8 mouse cellular contexts compared by ENCODE assay signal in the genomic region with DNA sequence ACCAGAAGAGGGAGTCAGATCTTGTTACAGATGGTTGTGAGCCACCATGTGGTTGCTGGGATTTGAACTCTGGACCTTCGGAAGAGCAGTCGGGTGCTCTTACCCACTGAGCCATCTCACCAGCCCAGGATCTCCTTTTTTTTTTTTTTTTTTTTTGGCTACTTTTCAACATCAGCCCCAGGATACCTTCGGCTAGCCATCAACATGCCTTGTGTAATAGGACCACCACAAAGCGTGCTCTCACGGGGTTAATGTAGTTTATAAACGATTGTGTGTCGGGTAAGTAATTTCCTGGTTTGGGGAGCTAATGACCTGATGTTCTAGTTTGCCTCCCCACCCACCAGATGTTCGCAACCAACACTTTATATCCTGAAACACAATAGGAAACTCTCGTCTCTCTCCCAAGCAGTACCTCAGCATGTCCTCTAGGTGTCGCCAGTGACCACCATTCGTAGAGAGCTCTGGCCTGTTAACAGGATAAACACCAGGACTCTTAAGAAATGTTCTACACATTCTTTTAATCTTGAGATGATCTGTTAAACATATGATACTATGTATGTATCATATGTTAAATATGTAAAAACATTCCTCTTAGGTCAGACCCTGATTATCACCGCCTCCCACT. TPM values are rescaled to one million over a fixed set of nuclear protein-coding genes. Genes with fewer than 3 reads are reported as not detected.
DNase-seq lines count a peak whose midpoint lies in the region; ATAC-seq and TF ChIP-seq lines count a peak whose summit lies in the region.

No protein-coding gene starts in this region.

- H3K36me3 ChIP-seq in C2C12 (ENCODE audit: control insufficient read depth, insufficient read depth): no peaks in the 10 kb centered on the region
- no peaks in the 10 kb centered on the region for H3K36me3 ChIP-seq in intestine, embryonic 15.5 days
- no peaks in the 10 kb centered on the region for H3K36me3 ChIP-seq in limb, embryonic 12.5 days

- no peak overlapping the region for H3K4me2 ChIP-seq in intestine, embryonic 15.5 days (replicated peaks)
- no peak overlapping the region for H3K4me2 ChIP-seq in limb, embryonic 12.5 days

- no peak overlapping the region for H3K4me3 ChIP-seq in C2C12 (ENCODE audit: insufficient read depth, poor library complexity, severe bottlenecking)
- H3K4me3 ChIP-seq in intestine, embryonic 15.5 days (replicated peaks): no peak overlapping the region
- H3K4me3 ChIP-seq in limb, embryonic 12.5 days (replicated peaks): no peak overlapping the region

- H3K9me3 ChIP-seq in intestine, embryonic 15.5 days: no peaks in the 10 kb centered on the region
- no peaks in the 10 kb centered on the region for H3K9me3 ChIP-seq in limb, embryonic 12.5 days

- ATAC-seq in intestine, embryonic 15.5 days: peak; percentile 59; the same call in 1 of the 2 replicates
- peak; percentile 38; the same call in 1 of the 2 replicates for ATAC-seq in limb, embryonic 12.5 days (ENCODE audit: insufficient number of reproducible peaks, insufficient read depth, low FRiP score, low TSS enrichment, low read depth)
- peak; percentile 57; the same call in 1 of the 2 replicates for ATAC-seq in monocyte, adult 5-6 weeks (replicated peaks; ENCODE audit: insufficient number of reproducible peaks, low FRiP score, low TSS enrichment, poor library complexity, severe bottlenecking)

- no peaks in the 10 kb centered on the region for H3K79me2 ChIP-seq in C2C12 (ENCODE audit: control insufficient read depth, insufficient read depth)

- H3K4me1 ChIP-seq in intestine, embryonic 15.5 days (replicated peaks): no peaks in the 10 kb centered on the region
- peaks cover 15% of the 10 kb centered on the region; the same call in 1 of the 2 replicates for H3K4me1 ChIP-seq in limb, embryonic 12.5 days (replicated peaks)

- no peaks in the 10 kb centered on the region for H3K27me3 ChIP-seq in C2C12 (ENCODE audit: control insufficient read depth, insufficient read depth, insufficient read length)
- H3K27me3 ChIP-seq in intestine, embryonic 15.5 days (replicated peaks): no peaks in the 10 kb centered on the region
- H3K27me3 ChIP-seq in limb, embryonic 12.5 days: peaks cover 13% of the 10 kb centered on the region

- TF ChIP-seq CTCF in C2C12 (IDR thresholded peaks at IDR 0.05; ENCODE audit: control insufficient read depth, insufficient read depth, insufficient read length): peak; percentile 69

- no peak overlapping the region for H3ac ChIP-seq in C2C12 (ENCODE audit: control insufficient read depth, insufficient read length, low read depth)

- whole genome bisulfite sequencing in intestine, embryonic 15.5 days: 12% methylated on average over 10 of the region's 12 CpGs
- WGBS in limb, embryonic 12.5 days: 10% methylated on average over 10 of the region's 12 CpGs

- no peak overlapping the region for H3K9ac ChIP-seq in intestine, embryonic 15.5 days
- H3K9ac ChIP-seq in limb, embryonic 12.5 days (replicated peaks): no peak overlapping the region

- peak; percentile 93 for DNase-seq in NIH3T3 (ENCODE audit: low read depth)
- DNase-seq in cerebellum, postnatal 25 days: peak; percentile 45 to 67
- DNase-seq in frontal cortex, postnatal 36 days (ENCODE audit: low spot score in 2 of 2): peak; percentile 47 to 59
- peak; percentile 63 for DNase-seq in thymus, postnatal 14 days

- H3K79me3 ChIP-seq in C2C12 (ENCODE audit: low read depth): no peaks in the 10 kb centered on the region

- no peak overlapping the region for H3K27ac ChIP-seq in intestine, embryonic 15.5 days
- H3K27ac ChIP-seq in limb, embryonic 12.5 days: no peak overlapping the region

TF ChIP-seq in C2C12, 6 proteins besides CTCF, POLR2A, EP300 and RAD21:
- TF ChIP-seq MYOG (IDR thresholded peaks at IDR 0.05; ENCODE audit: control insufficient read depth, extremely low read depth, insufficient read length) (no peak), USF1 (IDR thresholded peaks at IDR 0.05; ENCODE audit: low read depth) (no peak), MAX (IDR thresholded peaks at IDR 0.05) (no peak), FOSL1 (IDR thresholded peaks at IDR 0.05; ENCODE audit: insufficient read depth, low read length, poor library complexity, severe bottlenecking) (no peak), CEBPB (IDR thresholded peaks at IDR 0.05; ENCODE audit: low read depth) (no peak), MYOD1 (IDR thresholded peaks at IDR 0.05; ENCODE audit: control insufficient read depth, insufficient read length, low read depth) (no peak)

RNA-seq across cellular contexts. Expression of gene Nrbf2, which starts 29.8 kb away (rescaled TPM):
- 14.8 TPM for polyA plus RNA-seq in C2C12 (2012; fragmentation: generic; extraction: Trizol)
- polyA plus RNA-seq in intestine, embryonic 15.5 days (2015; fragmentation: Nextera tagmentation; extraction: Ambion mirVana): 33.4 and 34.3 TPM in 2 replicates
- polyA plus RNA-seq in limb, embryonic 12.5 days (2016; fragmentation: Nextera tagmentation; extraction: Ambion mirVana): 41.3 and 42.5 TPM in 2 replicates
- 29.7 to 44.7 TPM (median 33.8 TPM) in 3 replicates for total RNA-seq in monocyte, adult 5-6 weeks (2017)
